Mouse (Mus musculus) adipose tissue, adult 10 weeks (tissue): ENCODE measurements around the gene 1700013F07Rik. TPM values are rescaled to one million over a fixed set of nuclear protein-coding genes. Genes with fewer than 3 reads are reported as not detected.

ENCODE experiments used
- polyA plus RNA-seq: library from polyadenylated mRNA; stranded (reverse); fragments of 350-450 nt; fragmentation: Illumina TruSeq; extraction: RNeasy Lipid Tissue Mini Kit (QIAGEN cat#74804); gene quantifications from one replicate; pipeline ENCODE4 v1.2.3, GENCODE M21; 2014; ENCODE audit warnings: low read depth, low replicate concordance

1700013F07Rik gene
- polyA plus RNA-seq, result 10.9 TPM

GRCm38 (mm10) chr3:108533951-108534350, at the start of gene 1700013F07Rik:
Gene 1700013F07Rik, plus strand, starts transcription at chr3:108534150.

GRCm38 (mm10) chr3:108536517-108537260, 2.7 kb downstream of the 1700013F07Rik start, which contains the start of gene 5330417C22Rik:
Gene 5330417C22Rik, minus strand, starts transcription at chr3:108536536.

GRCm38 (mm10) chr3:108562133-108562730, 28.3 kb downstream of the 1700013F07Rik start, which contains the start of gene Tmem167b:
Gene Tmem167b, minus strand, starts transcription at chr3:108562466.

GRCm38 (mm10) chr3:108571443-108572294, 37.7 kb downstream of the 1700013F07Rik start, which contains the start of gene Taf13:
Gene Taf13, plus strand, starts transcription at chr3:108571698.

GRCm38 (mm10) chr3:108590786-108591529, 57.0 kb downstream of the 1700013F07Rik start, which contains the start of gene Wdr47:
Gene Wdr47, plus strand, starts transcription at chr3:108591279.

Other genes starting within 250 kb of the 1700013F07Rik start
- not detected for gene Mybphl, start 169.2 kb upstream of the 1700013F07Rik start, polyA plus RNA-seq
- 1.3 TPM for gene Psrc1, start 150.3 kb upstream of the 1700013F07Rik start, polyA plus RNA-seq
- gene Celsr2, start 118.6 kb upstream of the 1700013F07Rik start, polyA plus RNA-seq, result 20.4 TPM
- gene Sars, start 88.9 kb upstream of the 1700013F07Rik start, polyA plus RNA-seq, result 113 TPM
- 2.5 TPM for gene 5330417C22Rik, start 2.4 kb downstream of the 1700013F07Rik start, polyA plus RNA-seq
- 51.1 TPM for gene Tmem167b, start 28.3 kb downstream of the 1700013F07Rik start, polyA plus RNA-seq
- gene Taf13, start 37.5 kb downstream of the 1700013F07Rik start, polyA plus RNA-seq, result 30.4 TPM
- gene Wdr47, start 57.1 kb downstream of the 1700013F07Rik start, polyA plus RNA-seq, result 14.8 TPM
- 54.4 TPM for gene Clcc1, start 119.8 kb downstream of the 1700013F07Rik start, polyA plus RNA-seq
- 3.9 TPM for gene Gpsm2, start 188.2 kb downstream of the 1700013F07Rik start, polyA plus RNA-seq
- 0.37 TPM for gene Aknad1, start 205.5 kb downstream of the 1700013F07Rik start, polyA plus RNA-seq